Mouse (Mus musculus): Measurements from ENCODE around the gene Coro1a. TPM values are rescaled to one million over a fixed set of nuclear protein-coding genes. Genes with fewer than 3 reads are reported as not detected.

Gene Coro1a
- total and polyA plus RNA-seq, 2 experiments from 2014 or later: 93.7 to 150 TPM

- H3K9ac ChIP-seq (replicated peaks; ENCODE audit: low read length): no peak overlapping the region
- no peaks in the 10 kb centered on the region for H3K4me1 ChIP-seq (ENCODE audit: insufficient read depth, low read length)
- no peaks in the 10 kb centered on the region; the same call in 1 of the 2 replicates for H3K27me3 ChIP-seq (ENCODE audit: insufficient read depth, low read length)
- no peak overlapping the region for H3K4me2 ChIP-seq (ENCODE audit: low read depth, low read length)
- no peak overlapping the region for H3K4me3 ChIP-seq (ENCODE audit: low read length)
- no peak for DNase-seq (ENCODE audit: low spot score)
- H3K27ac ChIP-seq: no peak overlapping the region
- no peak for ATAC-seq
- no peak for TF ChIP-seq CTCF (IDR thresholded peaks at IDR 0.05; ENCODE audit: low read depth)
- WGBS: 64% methylated on average over 4 of the region's 4 CpGs
- no peaks in the 10 kb centered on the region for H3K9me3 ChIP-seq (ENCODE audit: low read length)
- H3K36me3 ChIP-seq (ENCODE audit: insufficient read depth, low read length): no peaks in the 10 kb centered on the region
These were observed 2.7 kb upstream of the Coro1a start for GRCm38 (mm10) chr7:126710266-126710665.

- TF ChIP-seq CTCF (IDR thresholded peaks at IDR 0.05; ENCODE audit: low read depth): no peak
- Histone ChIP-seq H3K27ac (no peak overlapping the region), H3K9me3 (ENCODE audit: low read length) (no peaks in the 10 kb centered on the region), H3K4me3 (ENCODE audit: low read length) (no peak overlapping the region), H3K9ac (replicated peaks; ENCODE audit: low read length) (no peak overlapping the region), H3K4me1 (ENCODE audit: insufficient read depth, low read length) (no peaks in the 10 kb centered on the region; the same call in 1 of the 2 replicates), H3K4me2 (ENCODE audit: low read depth, low read length) (no peak overlapping the region), H3K27me3 (ENCODE audit: insufficient read depth, low read length) (no peaks in the 10 kb centered on the region; the same call in 1 of the 2 replicates), H3K36me3 (ENCODE audit: insufficient read depth, low read length) (no peaks in the 10 kb centered on the region)
- no peak for ATAC-seq
- no peak for DNase-seq (ENCODE audit: low spot score)
- 82% methylated on average over 10 of the region's 10 CpGs for WGBS
These were observed 777 bp upstream of the Coro1a start for GRCm38 (mm10) chr7:126708175-126708952.

GRCm38 (mm10) chr7:126704121-126704980 is 3.2 kb downstream of the Coro1a start:
- no peaks in the 10 kb centered on the region; the same call in 1 of the 2 replicates for H3K27me3 ChIP-seq (ENCODE audit: insufficient read depth, low read length)
- WGBS: under 1% methylated on average over 39 of the region's 39 CpGs
- no peaks in the 10 kb centered on the region for H3K9me3 ChIP-seq (ENCODE audit: low read length)
- peak overlapping the region; percentile 74 for H3K4me2 ChIP-seq (ENCODE audit: low read depth, low read length)
- DNase-seq (ENCODE audit: low spot score): peak; percentile 90
- peak overlapping the region; percentile 81 for H3K9ac ChIP-seq (replicated peaks; ENCODE audit: low read length)
- H3K4me3 ChIP-seq (ENCODE audit: low read length): peak overlapping the region; percentile 72
- peaks cover 19% of the 10 kb centered on the region for H3K4me1 ChIP-seq (ENCODE audit: insufficient read depth, low read length)
- H3K27ac ChIP-seq: peak overlapping the region; percentile 91
- TF ChIP-seq CTCF (IDR thresholded peaks at IDR 0.05; ENCODE audit: low read depth): peak; percentile 33
- ATAC-seq: peak; percentile 82
- peaks cover 10% of the 10 kb centered on the region; the same call in 1 of the 2 replicates for H3K36me3 ChIP-seq (ENCODE audit: insufficient read depth, low read length)

GRCm38 (mm10) chr7:126703757-126704077 is 3.9 kb downstream of the Coro1a start:
- Histone ChIP-seq H3K9me3 (ENCODE audit: low read length) (no peaks in the 10 kb centered on the region), H3K36me3 (ENCODE audit: insufficient read depth, low read length) (peaks cover 10% of the 10 kb centered on the region; the same call in 1 of the 2 replicates), H3K4me1 (ENCODE audit: insufficient read depth, low read length) (peaks cover 19% of the 10 kb centered on the region), H3K9ac (replicated peaks; ENCODE audit: low read length) (peak overlapping the region; percentile 81), H3K27me3 (ENCODE audit: insufficient read depth, low read length) (no peaks in the 10 kb centered on the region), H3K4me2 (ENCODE audit: low read depth, low read length) (peak overlapping the region; percentile 74), H3K4me3 (ENCODE audit: low read length) (peak overlapping the region; percentile 72), H3K27ac (peak overlapping the region; percentile 91)
- peak; percentile 11; the same call in 1 of the 2 replicates for ATAC-seq
- DNase-seq (ENCODE audit: low spot score): no peak
- WGBS: 13% methylated on average over 7 of the region's 7 CpGs
- TF ChIP-seq CTCF (IDR thresholded peaks at IDR 0.05; ENCODE audit: low read depth): no peak

GRCm38 (mm10) chr7:126702861-126703756 is 4.5 kb downstream of the Coro1a start:
- ATAC-seq (no peak), DNase-seq (ENCODE audit: low spot score) (peak; percentile 37)
- 73% methylated on average over 12 of the region's 12 CpGs for WGBS
- H3K4me3 ChIP-seq (ENCODE audit: low read length): peak overlapping the region; percentile 72
- H3K9ac ChIP-seq (replicated peaks; ENCODE audit: low read length): peak overlapping the region; percentile 81
- H3K36me3 ChIP-seq (ENCODE audit: insufficient read depth, low read length): peaks cover 10% of the 10 kb centered on the region; the same call in 1 of the 2 replicates
- no peak for TF ChIP-seq CTCF (IDR thresholded peaks at IDR 0.05; ENCODE audit: low read depth)
- no peaks in the 10 kb centered on the region for H3K9me3 ChIP-seq (ENCODE audit: low read length)
- H3K4me1 ChIP-seq (ENCODE audit: insufficient read depth, low read length): peaks cover 19% of the 10 kb centered on the region
- H3K4me2 ChIP-seq (ENCODE audit: low read depth, low read length): peak overlapping the region; percentile 74
- H3K27me3 ChIP-seq (ENCODE audit: insufficient read depth, low read length): no peaks in the 10 kb centered on the region
- peak overlapping the region; percentile 91 for H3K27ac ChIP-seq

- Histone ChIP-seq H3K4me2 (ENCODE audit: low read depth, low read length) (peak overlapping the region; percentile 74), H3K4me3 (ENCODE audit: low read length) (peak overlapping the region; percentile 72; the same call in 1 of the 2 replicates), H3K9me3 (ENCODE audit: low read length) (no peaks in the 10 kb centered on the region), H3K27ac (no peak overlapping the region), H3K27me3 (ENCODE audit: insufficient read depth, low read length) (no peaks in the 10 kb centered on the region), H3K36me3 (ENCODE audit: insufficient read depth, low read length) (peaks cover 10% of the 10 kb centered on the region; the same call in 1 of the 2 replicates), H3K9ac (replicated peaks; ENCODE audit: low read length) (peak overlapping the region; percentile 81), H3K4me1 (ENCODE audit: insufficient read depth, low read length) (peaks cover 19% of the 10 kb centered on the region)
- 79% methylated on average over 6 of the region's 6 CpGs for WGBS
- no peak for ATAC-seq
- TF ChIP-seq CTCF (IDR thresholded peaks at IDR 0.05; ENCODE audit: low read depth): no peak
- no peak for DNase-seq (ENCODE audit: low spot score)
These were observed 5.2 kb downstream of the Coro1a start for GRCm38 (mm10) chr7:126702358-126702757.

Data from hindbrain, postnatal 0 days (tissue).